Mouse (Mus musculus) lung, embryonic 15.5 days (tissue): ENCODE data around the gene Rsu1. TPM values are rescaled to one million over a fixed set of nuclear protein-coding genes. Genes with fewer than 3 reads are reported as not detected.

Source experiments
- ATAC-seq: fragments of 200-750 bp; cut with Nextera tagmentation; 2 replicates; pipeline ENCODE4 v1.8.0; 2017; ENCODE audit warnings: moderate number of reproducible peaks, borderline replicate concordance; ENCODE audit not compliant: low FRiP score, low TSS enrichment; ENCODE audit errors: extremely low read depth
- H3K27ac ChIP-seq: fragments of 300-500 bp; sonication (generic); 2 replicates; pipeline ENCODE4 v1.5.1; 2015; ENCODE audit warnings: moderate library complexity, mild to moderate bottlenecking, inconsistent platforms
- H3K27me3 ChIP-seq: fragments of 300-500 bp; sonication (generic); 2 replicates; pipeline ENCODE4 v1.6.1; 2015; ENCODE audit warnings: inconsistent platforms
- H3K36me3 ChIP-seq: fragments of 300-500 bp; sonication (generic); 2 replicates; pipeline ENCODE4 v1.6.1; 2015; ENCODE audit warnings: inconsistent platforms
- H3K4me1 ChIP-seq: fragments of 300-500 bp; sonication (generic); 2 replicates; pipeline ENCODE4 v1.6.1; 2015; ENCODE audit warnings: inconsistent platforms
- H3K4me2 ChIP-seq: fragments of 300-500 bp; sonication (generic); 2 replicates; pipeline ENCODE4 v1.6.1; 2015; ENCODE audit warnings: inconsistent platforms, mild to moderate bottlenecking, moderate library complexity
- H3K4me3 ChIP-seq: fragments of 300-500 bp; sonication (generic); 2 replicates; pipeline ENCODE4 v1.5.1; 2015; ENCODE audit warnings: mild to moderate bottlenecking, inconsistent platforms
- H3K9ac ChIP-seq: fragments of 300-500 bp; sonication (generic); 2 replicates; pipeline ENCODE4 v1.6.1; 2015; ENCODE audit warnings: inconsistent platforms
- H3K9me3 ChIP-seq: fragments of 300-500 bp; sonication (generic); 2 replicates; pipeline ENCODE4 v1.6.1; 2016; ENCODE audit warnings: inconsistent platforms
- WGBS: fragments of 180-500 bp; shearing (Covaris S2); methylation state at CpG from one replicate; pipeline ENCODE4 v1.1.7; 2015; 5-methylcytosine and 5-hydroxymethylcytosine counted together
- polyA plus RNA-seq: library from polyadenylated mRNA; unstranded; fragments of >200 nt; fragmentation: Nextera tagmentation; extraction: Ambion mirVana; gene quantifications from 2 replicates; pipeline ENCODE4 v1.2.1, GENCODE M21; 2015

Gene Rsu1
- polyA plus RNA-seq, 1 experiment from 2014 or later = 168 TPM

DNA sequence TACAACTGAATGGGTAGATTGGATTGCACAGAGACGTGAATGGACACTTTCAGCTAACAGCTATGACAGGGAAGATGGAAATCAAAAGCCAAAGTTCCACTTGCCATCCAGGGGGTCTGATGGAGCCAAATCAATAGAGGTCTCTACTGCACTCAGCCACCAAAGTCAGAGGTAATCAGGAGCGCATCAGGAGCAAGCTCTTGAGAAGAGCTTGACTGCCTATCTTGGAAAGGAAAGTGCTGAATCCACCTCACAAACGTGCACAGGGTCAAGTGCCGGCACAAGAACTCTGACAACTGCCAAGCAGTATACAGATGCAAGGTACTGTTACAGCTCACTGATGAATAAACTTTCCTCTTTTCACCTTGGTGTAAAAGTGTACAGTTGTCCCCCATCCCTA, 47.8 kb downstream of the Rsu1 start:
- 78% methylated on average over 4 of the region's 4 CpGs for WGBS
- H3K36me3 ChIP-seq = no peaks in the 10 kb centered on the region
- H3K4me3 ChIP-seq = no peak overlapping the region
- no peak overlapping the region for H3K9ac ChIP-seq
- ATAC-seq = no peak
- H3K4me2 ChIP-seq = no peak overlapping the region
- H3K9me3 ChIP-seq = no peaks in the 10 kb centered on the region
- H3K4me1 ChIP-seq = no peaks in the 10 kb centered on the region
- H3K27me3 ChIP-seq = no peaks in the 10 kb centered on the region
- no peak overlapping the region for H3K27ac ChIP-seq

DNA sequence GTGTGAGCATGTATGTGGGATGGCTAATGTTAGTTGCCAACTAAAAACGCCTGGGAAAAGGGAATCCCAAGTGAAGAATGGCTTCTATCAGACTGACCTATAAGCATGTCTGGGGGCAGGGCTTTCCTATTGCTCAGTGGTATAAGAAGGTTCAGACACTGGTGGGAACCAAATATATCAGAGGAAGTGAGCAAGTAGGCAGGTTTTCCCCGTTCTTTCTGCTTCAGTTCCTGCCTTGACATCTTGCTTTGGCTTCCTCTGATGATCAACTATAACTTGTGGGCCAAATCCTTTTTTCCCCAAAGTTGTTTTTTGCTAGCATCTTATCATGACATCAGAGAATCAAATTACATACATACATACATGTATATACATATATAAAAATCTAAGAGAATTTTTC, 51.1 kb downstream of the Rsu1 start:
- Histone ChIP-seq H3K27ac (no peak overlapping the region), H3K9me3 (no peaks in the 10 kb centered on the region), H3K4me3 (no peak overlapping the region), H3K4me2 (no peak overlapping the region), H3K27me3 (no peaks in the 10 kb centered on the region), H3K4me1 (no peaks in the 10 kb centered on the region), H3K9ac (no peak overlapping the region), H3K36me3 (peaks cover 15% of the 10 kb centered on the region)
- no peak for ATAC-seq
- WGBS = 54% methylated on average over 2 of the region's 2 CpGs

DNA sequence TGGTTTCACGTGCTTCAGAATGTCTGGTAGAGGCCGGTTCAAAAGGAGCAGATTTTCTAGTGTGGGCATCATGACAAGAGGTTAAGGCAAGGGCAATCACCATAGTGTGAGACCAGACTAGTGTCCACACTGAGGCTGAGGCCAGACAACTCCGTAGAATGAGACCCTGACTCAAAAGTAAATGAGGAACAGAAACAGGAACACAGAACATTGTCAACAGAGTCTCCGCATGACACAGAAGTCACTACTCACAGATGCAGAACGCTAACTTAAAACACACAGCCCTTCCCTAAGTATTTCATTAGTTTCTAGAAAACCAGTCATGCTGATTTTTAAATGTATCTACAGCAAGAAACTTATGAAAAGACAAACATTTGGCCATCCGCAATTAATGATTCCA, 53.1 kb downstream of the Rsu1 start:
- WGBS = 82% methylated on average over 6 of the region's 6 CpGs
- H3K4me1 ChIP-seq = no peaks in the 10 kb centered on the region
- peaks cover 16% of the 10 kb centered on the region for H3K36me3 ChIP-seq
- no peak overlapping the region for H3K4me3 ChIP-seq
- ATAC-seq = no peak
- H3K9ac ChIP-seq = no peak overlapping the region
- no peak overlapping the region for H3K27ac ChIP-seq
- no peaks in the 10 kb centered on the region for H3K27me3 ChIP-seq
- H3K9me3 ChIP-seq = no peaks in the 10 kb centered on the region
- H3K4me2 ChIP-seq = no peak overlapping the region

DNA sequence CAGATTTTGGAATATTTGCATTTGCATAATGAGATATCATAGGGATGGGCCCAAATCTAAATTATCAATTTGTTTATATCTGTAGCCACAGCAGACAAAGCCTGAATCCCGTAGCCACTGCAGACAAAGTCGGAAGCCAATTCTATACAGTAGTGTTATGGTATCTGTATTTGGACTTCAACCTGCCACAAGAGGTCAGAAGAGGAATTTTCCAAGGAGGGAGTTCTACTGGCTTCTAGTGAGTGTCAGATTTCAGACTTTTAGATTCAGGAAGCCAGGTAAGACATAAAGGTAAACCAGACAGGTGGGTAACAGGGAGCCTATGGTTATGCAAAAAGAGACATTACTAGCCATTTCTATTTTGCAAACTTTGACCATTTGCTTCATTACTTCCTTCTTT, 64.4 kb downstream of the Rsu1 start:
- no peaks in the 10 kb centered on the region for H3K27me3 ChIP-seq
- no peak overlapping the region for H3K9ac ChIP-seq
- no peak overlapping the region for H3K27ac ChIP-seq
- H3K4me2 ChIP-seq = no peak overlapping the region
- H3K4me3 ChIP-seq = no peak overlapping the region
- no peaks in the 10 kb centered on the region for H3K4me1 ChIP-seq
- no peak for ATAC-seq
- 77% methylated on average over 2 of the region's 2 CpGs for WGBS
- H3K9me3 ChIP-seq = no peaks in the 10 kb centered on the region
- 0 out of 2 replicates have a peak, but pooled peaks cover 2% of the 10 kb centered on the region for H3K36me3 ChIP-seq

DNA sequence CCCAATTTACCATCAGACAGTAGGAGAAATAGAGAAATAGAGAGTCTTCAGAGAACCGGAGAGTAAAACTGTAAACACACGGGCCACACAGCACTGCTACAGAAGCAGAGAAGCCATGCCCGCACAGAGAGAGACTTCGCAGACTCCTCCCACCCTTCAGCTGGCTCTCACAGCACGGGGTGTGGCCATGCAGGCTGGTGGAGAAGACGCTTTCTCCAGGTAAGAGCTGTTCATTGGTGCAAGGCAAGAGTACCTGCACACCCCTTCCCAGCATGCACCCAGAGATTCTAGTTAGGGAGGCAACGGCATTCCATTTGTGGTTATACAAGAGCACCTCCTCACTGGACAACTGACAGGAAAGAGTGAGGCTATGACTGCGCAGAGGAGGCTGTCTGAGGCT, 64.8 kb downstream of the Rsu1 start:
- Histone ChIP-seq H3K36me3 (0 out of 2 replicates have a peak, but pooled peaks cover 2% of the 10 kb centered on the region), H3K4me1 (no peaks in the 10 kb centered on the region), H3K27ac (no peak overlapping the region), H3K4me3 (no peak overlapping the region), H3K9me3 (no peaks in the 10 kb centered on the region), H3K27me3 (no peaks in the 10 kb centered on the region), H3K9ac (no peak overlapping the region), H3K4me2 (no peak overlapping the region)
- WGBS = 51% methylated on average over 8 of the region's 8 CpGs
- ATAC-seq = peak; percentile 81

DNA sequence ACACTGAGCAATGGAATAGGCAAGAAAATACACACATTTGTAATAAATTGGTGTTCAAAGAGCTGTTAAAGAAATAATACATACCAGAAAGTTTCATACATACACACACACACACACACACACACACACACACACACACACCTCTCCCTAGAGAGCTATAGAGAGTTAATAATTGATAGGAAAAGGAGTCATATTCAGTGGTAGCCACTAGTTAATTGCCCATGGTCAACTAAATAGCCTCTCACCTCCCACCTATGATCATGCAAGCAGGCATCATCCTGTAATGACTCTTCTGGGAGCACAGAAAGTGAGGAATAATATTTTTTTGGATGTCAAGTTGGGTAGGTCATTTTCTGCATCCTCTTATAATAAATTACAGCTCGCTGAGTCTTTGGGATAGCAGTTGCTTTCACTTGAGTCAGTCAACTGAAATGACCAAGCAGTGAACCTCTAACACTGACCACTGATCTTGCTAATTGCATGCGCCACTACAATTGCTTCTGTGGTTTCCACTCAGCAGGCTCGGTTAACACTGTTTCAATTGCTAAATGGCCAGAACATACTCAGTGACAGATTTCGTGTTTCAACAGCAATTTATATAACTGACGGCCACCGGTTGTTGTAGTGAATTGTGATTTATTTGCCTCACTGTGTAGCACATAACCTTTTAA, 68.3 kb downstream of the Rsu1 start:
- H3K9me3 ChIP-seq = no peaks in the 10 kb centered on the region
- H3K4me3 ChIP-seq = no peak overlapping the region
- no peak overlapping the region for H3K9ac ChIP-seq
- ATAC-seq = no peak
- H3K4me2 ChIP-seq = no peak overlapping the region
- WGBS = 86% methylated on average over 6 of the region's 6 CpGs
- H3K27ac ChIP-seq = no peak overlapping the region
- H3K36me3 ChIP-seq = 0 out of 2 replicates have a peak, but pooled peaks cover 2% of the 10 kb centered on the region
- no peaks in the 10 kb centered on the region for H3K27me3 ChIP-seq
- no peaks in the 10 kb centered on the region for H3K4me1 ChIP-seq

DNA sequence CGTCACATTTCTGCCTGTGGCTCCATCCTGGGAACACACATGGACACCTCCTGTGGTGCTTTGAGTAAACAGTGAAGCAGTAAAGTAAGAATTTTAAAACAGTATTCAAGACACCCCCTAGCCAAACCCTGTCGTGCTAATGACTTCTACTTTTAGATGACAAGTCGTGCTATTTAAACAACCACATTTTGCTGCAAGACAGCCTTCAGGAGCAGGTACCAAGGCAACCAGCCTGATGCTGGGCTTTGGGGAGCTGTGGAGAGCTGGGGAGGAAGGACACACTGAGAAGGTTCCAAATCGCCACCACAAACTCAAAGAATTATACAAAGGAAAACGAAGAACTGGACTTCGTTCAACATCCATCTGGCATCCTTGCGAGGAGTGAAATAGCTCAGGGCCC, 71.5 kb downstream of the Rsu1 start:
- no peak for ATAC-seq
- H3K36me3 ChIP-seq = 0 out of 2 replicates have a peak, but pooled peaks cover 2% of the 10 kb centered on the region

DNA sequence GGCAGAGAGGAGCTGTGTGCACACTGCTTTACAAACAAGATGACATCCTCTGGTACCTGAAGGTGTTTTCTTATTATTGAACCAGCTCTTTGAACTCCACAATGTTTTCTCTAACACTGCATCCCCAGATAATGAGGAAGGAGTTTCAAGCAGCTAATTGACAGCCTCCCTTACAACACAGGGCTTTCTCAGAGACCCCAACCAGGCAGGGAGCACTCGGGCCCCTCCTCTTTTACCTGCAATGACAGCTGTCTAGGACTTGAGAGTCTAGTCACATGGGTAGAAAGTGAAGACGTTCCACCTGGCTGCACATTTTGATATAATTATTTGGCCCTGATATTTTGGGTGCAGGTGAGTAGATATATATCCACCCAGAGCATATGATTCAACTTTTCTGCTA, 72.2 kb downstream of the Rsu1 start:
- H3K4me3 ChIP-seq = no peak overlapping the region
- no peaks in the 10 kb centered on the region for H3K9me3 ChIP-seq
- no peak overlapping the region for H3K4me2 ChIP-seq
- H3K36me3 ChIP-seq = no peaks in the 10 kb centered on the region
- no peak overlapping the region for H3K9ac ChIP-seq
- 53% methylated on average over 2 of the region's 2 CpGs for WGBS
- H3K4me1 ChIP-seq = no peaks in the 10 kb centered on the region
- no peaks in the 10 kb centered on the region for H3K27me3 ChIP-seq
- ATAC-seq = no peak
- H3K27ac ChIP-seq = no peak overlapping the region

More for the DNA sequence above, 71.5 kb downstream of the Rsu1 start:
- 74% methylated on average over 7 of the region's 7 CpGs for WGBS
- Histone ChIP-seq H3K9ac (no peak overlapping the region), H3K4me2 (no peak overlapping the region), H3K27ac (no peak overlapping the region), H3K4me1 (no peaks in the 10 kb centered on the region), H3K27me3 (no peaks in the 10 kb centered on the region), H3K4me3 (no peak overlapping the region), H3K9me3 (no peaks in the 10 kb centered on the region)

DNA sequence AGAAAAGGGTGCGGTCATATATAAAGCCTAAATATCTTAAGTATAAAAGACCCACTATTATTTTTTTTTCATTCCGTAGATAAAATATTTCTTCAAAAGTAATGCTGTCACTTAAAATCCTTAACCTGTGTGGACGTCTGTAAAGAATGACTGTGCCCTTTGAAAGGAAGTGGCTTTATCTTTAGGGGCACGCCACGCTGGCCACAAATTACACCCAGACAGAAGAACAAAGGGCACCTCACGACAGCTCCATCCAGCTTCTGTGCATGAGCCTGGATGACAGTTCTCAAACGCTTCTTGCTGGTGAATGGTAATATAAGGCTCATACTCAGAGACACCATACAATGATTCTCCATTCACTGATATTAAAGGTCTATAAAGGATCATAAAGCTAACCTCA, 75.7 kb downstream of the Rsu1 start:
- no peak for ATAC-seq
- WGBS = 63% methylated on average over 7 of the region's 7 CpGs
- no peak overlapping the region for H3K4me2 ChIP-seq
- H3K27me3 ChIP-seq = no peaks in the 10 kb centered on the region
- no peak overlapping the region for H3K4me3 ChIP-seq
- H3K4me1 ChIP-seq = no peaks in the 10 kb centered on the region
- H3K9ac ChIP-seq = no peak overlapping the region
- no peaks in the 10 kb centered on the region for H3K9me3 ChIP-seq
- H3K36me3 ChIP-seq = no peaks in the 10 kb centered on the region
- H3K27ac ChIP-seq = no peak overlapping the region

DNA sequence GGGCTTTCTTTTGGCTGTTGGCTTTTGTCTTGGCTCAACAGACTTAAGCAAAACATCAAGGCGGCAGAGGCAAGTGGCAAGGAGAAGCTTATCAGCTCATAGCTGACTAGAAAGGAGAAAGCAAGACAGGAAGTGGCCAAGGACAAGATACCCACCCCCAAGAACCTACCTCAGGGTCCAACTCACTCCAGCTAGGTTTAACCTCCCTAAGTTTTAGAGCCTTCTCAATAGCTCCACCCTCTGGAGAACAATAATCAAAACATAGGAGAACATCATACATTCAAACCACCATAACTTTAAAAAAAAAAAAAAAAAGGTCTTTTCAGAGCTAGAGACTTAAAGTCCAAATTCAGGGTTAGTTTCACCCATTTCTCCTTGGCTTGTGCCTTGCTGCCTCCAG, 79.1 kb downstream of the Rsu1 start:
- H3K4me3 ChIP-seq = no peak overlapping the region
- H3K9me3 ChIP-seq = no peaks in the 10 kb centered on the region
- no peak overlapping the region for H3K27ac ChIP-seq
- H3K4me1 ChIP-seq = no peaks in the 10 kb centered on the region
- H3K4me2 ChIP-seq = no peak overlapping the region
- H3K36me3 ChIP-seq = no peaks in the 10 kb centered on the region
- ATAC-seq = no peak
- H3K27me3 ChIP-seq = no peaks in the 10 kb centered on the region
- no peak overlapping the region for H3K9ac ChIP-seq
- 64% methylated on average over 1 of the region's 1 CpGs for WGBS

DNA sequence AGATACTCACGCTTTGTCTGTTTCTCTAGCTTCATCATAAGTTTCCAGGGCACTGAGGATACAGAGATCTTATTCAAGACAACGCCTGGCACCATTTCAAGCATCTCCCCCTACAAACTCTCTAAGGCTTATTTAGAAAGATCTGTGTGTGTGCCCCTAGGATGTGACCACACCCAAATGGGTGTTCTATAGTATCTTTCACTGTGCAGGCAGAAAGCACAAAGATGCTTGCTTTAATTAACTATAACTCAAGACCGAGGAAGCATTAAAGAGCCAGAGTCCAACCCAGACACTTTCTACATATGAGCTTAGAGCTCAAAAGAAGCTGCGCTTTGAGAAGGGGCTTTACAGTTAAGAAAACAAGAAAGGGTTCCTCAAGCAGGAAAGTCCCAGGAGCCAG, 80.4 kb downstream of the Rsu1 start:
- 90% methylated on average over 4 of the region's 4 CpGs for WGBS

DNA sequence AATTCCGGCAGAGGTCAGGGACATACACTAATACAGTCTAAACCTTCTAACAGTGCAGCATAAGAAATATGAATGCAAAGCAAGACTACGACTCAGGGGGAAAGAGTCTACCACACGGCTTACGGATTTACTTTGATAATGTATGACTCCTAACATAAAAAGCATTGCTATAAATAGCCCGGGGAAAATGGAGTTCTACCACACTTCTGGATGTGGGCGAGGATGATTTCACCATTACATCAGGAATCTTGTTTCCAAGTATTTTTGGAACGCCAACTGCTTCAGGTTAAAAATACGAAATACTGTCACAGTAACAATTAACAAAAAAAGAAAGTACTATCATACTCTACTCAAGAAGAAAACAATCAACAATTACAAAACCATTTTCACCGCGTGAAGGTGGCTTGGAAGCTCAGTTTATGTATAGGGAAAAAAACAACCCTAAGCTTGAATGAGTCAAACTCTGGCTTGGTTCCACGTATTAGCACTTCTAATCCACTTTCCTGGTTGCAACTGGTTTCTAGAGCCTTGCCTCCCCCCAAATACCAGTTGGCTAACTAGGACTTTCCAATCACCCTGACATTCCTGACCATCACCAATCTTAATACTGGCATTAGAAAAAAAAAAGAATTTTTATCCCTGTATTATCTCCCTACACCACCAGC, 82.3 kb downstream of the Rsu1 start:
- H3K4me2 ChIP-seq = no peak overlapping the region

More for the DNA sequence above, 80.4 kb downstream of the Rsu1 start:
- Histone ChIP-seq H3K27ac (no peak overlapping the region), H3K27me3 (no peaks in the 10 kb centered on the region), H3K4me2 (no peak overlapping the region), H3K9ac (no peak overlapping the region), H3K4me1 (no peaks in the 10 kb centered on the region), H3K9me3 (no peaks in the 10 kb centered on the region), H3K4me3 (no peak overlapping the region), H3K36me3 (no peaks in the 10 kb centered on the region)
- ATAC-seq = no peak

More for the DNA sequence above, 82.3 kb downstream of the Rsu1 start:
- no peak overlapping the region for H3K27ac ChIP-seq
- H3K9me3 ChIP-seq = no peaks in the 10 kb centered on the region
- H3K36me3 ChIP-seq = no peaks in the 10 kb centered on the region
- no peak for ATAC-seq
- H3K9ac ChIP-seq = no peak overlapping the region
- 88% methylated on average over 11 of the region's 11 CpGs for WGBS
- no peaks in the 10 kb centered on the region for H3K4me1 ChIP-seq
- no peaks in the 10 kb centered on the region for H3K27me3 ChIP-seq
- H3K4me3 ChIP-seq = no peak overlapping the region
